Mouse (Mus musculus) neutrophil, adult 59 days (primary cell): ENCODE data around the gene Lrrc28. TPM values are rescaled to one million over a fixed set of nuclear protein-coding genes. Genes with fewer than 3 reads are reported as not detected.

Experiments used
- total RNA-seq, 2 experiments: library from RNA; stranded (reverse); gene quantifications; 1 replicate in 1 of 2; 2 replicates in 1 of 2; pipeline ENCODE4 v1.2.4; 2023

Lrrc28 gene
- total RNA-seq, result 10 to 100 TPM; 25.4 to 29.6 TPM

DNA sequence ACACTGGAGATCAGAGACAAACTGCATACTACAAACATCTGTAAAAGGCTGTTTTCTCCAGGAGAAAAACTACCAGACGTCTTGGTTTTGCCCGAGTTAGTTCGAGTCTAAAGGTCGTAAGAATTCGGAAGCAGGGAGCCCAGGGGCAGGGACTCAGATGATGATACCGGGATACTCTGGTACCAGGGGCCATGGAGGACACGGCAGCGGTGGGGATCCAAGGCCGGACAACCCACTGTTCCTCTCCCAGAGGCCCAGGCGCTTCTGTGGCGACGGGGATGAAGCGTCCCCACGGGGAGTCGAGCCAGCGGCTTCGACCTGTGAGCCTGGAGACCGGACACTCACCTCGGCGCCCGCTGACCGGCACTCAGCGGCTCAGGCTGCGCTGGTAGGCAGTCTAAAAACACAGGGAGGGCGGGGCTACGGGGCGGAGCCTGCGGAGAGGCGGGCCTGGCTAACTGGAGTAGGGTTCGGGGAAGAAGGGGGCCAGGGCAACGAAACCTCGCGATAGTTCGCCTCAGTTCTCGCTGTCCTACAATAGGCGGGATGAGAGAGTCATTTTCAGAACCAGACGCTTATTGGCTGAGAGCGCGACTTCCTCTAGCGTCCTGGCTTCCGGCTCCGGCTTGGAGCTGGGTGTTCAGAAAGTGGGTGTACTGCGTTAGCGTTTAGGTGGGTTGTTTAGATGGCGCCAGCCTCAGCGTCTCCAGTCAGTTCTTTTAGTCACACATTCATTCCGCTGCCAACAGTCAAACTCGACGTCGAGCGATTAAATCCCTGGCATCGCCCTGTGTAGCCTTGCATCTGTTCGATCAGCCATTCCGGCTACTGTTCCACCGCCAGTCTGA lies at the start of gene Lrrc28:
Gene Lrrc28 (minus strand): TSS at position 436 of the 848 bp plus-strand sequence.

DNA sequence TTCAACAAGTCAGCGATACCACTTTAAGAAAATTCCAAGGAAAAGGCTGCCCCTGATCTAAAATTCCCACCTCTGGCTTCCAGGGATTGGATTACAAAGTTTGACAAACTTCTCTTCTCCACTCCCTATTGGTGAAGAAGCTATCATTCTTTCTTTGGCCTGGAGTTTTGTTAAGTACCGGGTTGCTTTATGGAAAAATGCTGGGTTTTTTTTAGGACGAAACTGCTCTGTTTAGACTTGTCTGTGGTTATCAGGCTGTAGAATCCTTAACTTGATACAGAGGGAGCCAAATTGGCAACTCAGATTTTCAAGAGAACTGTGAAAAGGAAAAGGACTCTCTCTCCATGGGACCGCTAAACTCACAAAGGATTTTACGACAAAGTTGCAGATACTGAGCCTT lies 2.2 kb upstream of the Lrrc28 start, which contains the start of gene Ttc23:
Gene Ttc23 (plus strand): TSS at position 134 of the 400 bp plus-strand sequence.

Other genes with a start within 250 kb of the Lrrc28 start
- gene Ttc23, start 2.1 kb upstream of the Lrrc28 start, total RNA-seq, result 1 to 10 TPM in 1 of 2 experiments, under 1 TPM in 1; 0.35 to 2.8 TPM
- not detected for gene Synm, start 114.5 kb upstream of the Lrrc28 start, total RNA-seq